Mouse (Mus musculus) spleen, postnatal 0 days (tissue): ENCODE data around the gene Pkp1. TPM values are rescaled to one million over a fixed set of nuclear protein-coding genes. Genes with fewer than 3 reads are reported as not detected.

Source experiments
- polyA plus RNA-seq: library from polyadenylated mRNA; unstranded; fragments of >200 nt; fragmentation: Nextera tagmentation; extraction: Ambion mirVana; gene quantifications from 2 replicates; pipeline ENCODE4 v1.2.1, GENCODE M21; 2015

Pkp1 gene
- 0.08 and 0.12 TPM in 2 replicates for polyA plus RNA-seq

GRCm38 (mm10) chr1:135918644-135919407, at the start of gene Pkp1:
Pkp1 (minus strand) TSS chr1:135919207.

GRCm38 (mm10) chr1:135835716-135836483, 83.1 kb downstream of the Pkp1 start, which contains the start of gene Tnnt2:
Tnnt2 (plus strand) TSS chr1:135836354.

Other genes starting within 250 kb of the Pkp1 start
- 127 and 129 TPM in 2 replicates for gene Csrp1, start 199.1 kb downstream of the Pkp1 start, polyA plus RNA-seq
- 21.4 and 30.0 TPM in 2 replicates for gene Phlda3, start 153.1 kb downstream of the Pkp1 start, polyA plus RNA-seq
- 2.7 TPM in 2 replicates for gene Tnni1, start 139.8 kb downstream of the Pkp1 start, polyA plus RNA-seq
- gene Lad1, start 100.6 kb downstream of the Pkp1 start, polyA plus RNA-seq = 1.4 and 2.0 TPM in 2 replicates
- gene Tnnt2, start 82.9 kb downstream of the Pkp1 start, polyA plus RNA-seq = 2.2 and 3.0 TPM in 2 replicates
- gene Igfn1, start 87.1 kb upstream of the Pkp1 start, polyA plus RNA-seq = not detected in 2 replicates
- 62.6 and 70.5 TPM in 2 replicates for gene Tmem9, start 88.9 kb upstream of the Pkp1 start, polyA plus RNA-seq
- not detected in 2 replicates for gene Ascl5, start 131.6 kb upstream of the Pkp1 start, polyA plus RNA-seq
- gene Cacna1s, start 133.5 kb upstream of the Pkp1 start, polyA plus RNA-seq = 0.05 and 0.08 TPM in 2 replicates
- gene Kif21b, start 212.2 kb upstream of the Pkp1 start, polyA plus RNA-seq = 3.3 and 4.3 TPM in 2 replicates